Mouse (Mus musculus): ENCODE data around the gene Armh3.

Armh3 gene

DNA sequence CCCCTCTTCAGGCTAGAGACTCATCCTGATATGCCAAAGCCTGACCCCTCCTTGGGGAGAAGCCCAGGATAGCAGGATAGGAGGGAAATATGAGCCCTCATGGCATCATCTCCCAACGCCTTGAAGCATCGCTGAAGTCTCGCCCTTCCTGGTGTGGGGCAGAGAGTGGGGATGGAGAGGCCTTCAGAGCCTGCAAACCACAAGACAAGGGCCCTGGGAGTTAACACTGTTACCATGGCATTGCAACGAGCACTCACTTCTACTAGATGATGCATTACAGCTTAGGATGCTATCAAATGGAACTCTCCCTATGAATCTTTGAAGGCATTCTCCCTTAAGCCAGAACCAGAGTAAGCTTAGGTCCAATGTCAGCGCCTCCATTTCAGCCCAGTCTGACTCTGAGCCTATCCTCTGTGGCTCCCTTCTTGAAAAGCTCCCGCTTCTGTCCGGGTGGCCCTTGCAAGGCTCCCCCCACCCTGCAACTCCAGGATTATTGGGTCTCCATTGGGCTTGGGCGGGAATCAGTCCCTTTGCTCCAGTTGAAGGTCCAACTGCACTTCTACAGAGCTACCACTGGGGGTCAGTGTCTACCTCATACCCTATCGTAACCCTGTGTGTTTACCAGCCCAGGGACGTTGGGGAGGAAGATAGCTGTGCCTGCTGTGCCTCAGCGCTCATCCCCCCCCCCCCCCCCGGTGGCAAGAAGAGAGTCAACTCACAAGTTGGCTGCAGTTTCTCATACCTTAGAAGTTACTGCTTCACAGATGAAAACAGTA lies 193.5 kb downstream of the Armh3 start:
- in situ Hi-C loops (cut with MboI, MseI), result loop anchor here in 1 of 2 experiments (25.0 kb wide), 1 partner anchor 208 kb away; the partner anchor contains the start of gene Hps6

DNA sequence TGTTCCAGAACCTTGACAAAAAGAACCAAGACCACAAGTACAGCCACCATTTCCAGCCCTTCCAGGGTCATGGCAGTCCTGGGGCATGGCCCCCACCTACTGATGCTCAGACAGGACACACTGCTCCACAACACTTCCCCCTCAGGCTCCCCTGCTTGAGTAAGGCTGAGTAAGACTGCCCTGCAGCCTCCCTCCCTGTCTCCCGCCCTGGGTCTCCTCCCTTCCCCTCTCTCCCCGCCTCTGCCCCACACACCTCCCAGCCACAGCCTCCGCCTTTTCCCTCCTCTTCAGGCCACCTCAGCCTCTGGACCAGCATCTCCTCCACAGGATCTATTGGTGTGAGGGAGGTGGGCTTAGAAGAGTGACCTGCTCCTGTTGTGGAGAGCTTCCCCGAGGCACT lies 194.9 kb downstream of the Armh3 start:
- in situ Hi-C loops (cut with MboI, MseI), result loop anchor here in 1 of 2 experiments (25.0 kb wide), 1 partner anchor 209 kb away; the partner anchor contains the start of gene Hps6

DNA sequence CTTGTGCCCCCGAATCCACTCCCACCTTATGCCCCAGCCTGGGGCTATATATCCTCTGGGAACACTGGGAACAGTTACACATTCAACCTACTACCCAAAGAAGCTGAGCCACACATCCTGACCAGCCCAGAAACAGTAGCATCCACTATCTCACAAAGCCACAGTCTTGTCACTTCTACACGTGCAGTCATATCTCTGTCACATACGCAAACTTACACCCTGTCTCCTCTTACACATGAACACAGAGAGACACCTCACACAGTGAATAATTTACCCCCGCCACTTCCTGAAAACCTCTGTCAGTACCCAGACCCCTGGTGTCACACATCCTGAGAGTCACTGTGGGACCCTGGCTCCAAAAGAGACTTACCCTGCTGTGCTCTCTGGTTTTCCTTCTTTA lies 195.6 kb downstream of the Armh3 start:
- in situ Hi-C loops (cut with MboI, MseI), result loop anchor here in 1 of 2 experiments (25.0 kb wide), 1 partner anchor 210 kb away; the partner anchor contains the start of gene Hps6

DNA sequence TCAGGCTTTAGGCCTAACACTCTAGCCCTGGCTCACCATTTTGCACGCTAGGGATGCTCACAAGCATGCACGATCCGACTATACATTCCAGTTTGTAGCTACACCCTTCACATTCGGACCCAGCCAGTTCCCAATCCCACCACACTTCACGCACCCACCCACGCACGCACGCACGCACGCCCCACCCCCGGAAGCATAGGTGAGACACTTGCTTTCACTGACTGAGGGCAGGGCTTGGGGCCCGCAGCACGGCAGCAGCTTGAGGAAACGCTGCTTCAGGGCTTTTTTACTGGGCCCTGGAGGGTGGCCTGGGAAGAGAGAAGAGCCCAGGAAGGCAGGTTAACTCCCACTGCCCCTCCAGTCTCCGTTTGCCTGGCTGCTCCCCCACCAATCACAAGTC lies 201.4 kb downstream of the Armh3 start:
- in situ Hi-C loops (cut with MboI, MseI), result loop anchor here in 1 of 2 experiments (25.0 kb wide), 1 partner anchor 1265 kb away; the partner anchor contains the start of genes Pcgf6 and Taf5

DNA sequence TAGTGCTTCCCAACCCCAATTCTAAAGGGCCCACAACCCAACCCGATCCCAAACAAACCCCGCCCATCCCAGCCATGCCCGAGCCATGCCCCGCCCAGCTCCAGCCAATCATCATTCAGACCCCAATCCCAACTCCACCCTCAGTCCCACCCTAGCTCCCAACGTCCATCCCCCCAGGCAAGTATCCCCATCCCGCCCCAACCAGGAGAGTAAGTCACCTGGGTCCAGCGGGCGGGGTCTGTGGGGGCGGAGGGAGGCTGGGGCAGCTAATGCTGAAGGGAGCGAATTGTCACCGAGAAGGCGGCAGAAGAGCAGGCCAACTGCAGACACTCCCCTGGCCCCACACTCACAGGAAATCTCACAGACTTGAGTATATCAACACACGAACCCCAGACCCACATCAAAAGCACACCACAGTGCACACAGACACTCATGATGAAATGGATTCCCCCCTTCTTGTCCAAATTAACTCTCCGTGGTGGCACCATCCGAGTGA lies 202.2 kb downstream of the Armh3 start:
- in situ Hi-C loops (cut with MboI, MseI), result loop anchor here in 1 of 2 experiments (25.0 kb wide), 1 partner anchor 1266 kb away; the partner anchor contains the start of genes Pcgf6 and Taf5

DNA sequence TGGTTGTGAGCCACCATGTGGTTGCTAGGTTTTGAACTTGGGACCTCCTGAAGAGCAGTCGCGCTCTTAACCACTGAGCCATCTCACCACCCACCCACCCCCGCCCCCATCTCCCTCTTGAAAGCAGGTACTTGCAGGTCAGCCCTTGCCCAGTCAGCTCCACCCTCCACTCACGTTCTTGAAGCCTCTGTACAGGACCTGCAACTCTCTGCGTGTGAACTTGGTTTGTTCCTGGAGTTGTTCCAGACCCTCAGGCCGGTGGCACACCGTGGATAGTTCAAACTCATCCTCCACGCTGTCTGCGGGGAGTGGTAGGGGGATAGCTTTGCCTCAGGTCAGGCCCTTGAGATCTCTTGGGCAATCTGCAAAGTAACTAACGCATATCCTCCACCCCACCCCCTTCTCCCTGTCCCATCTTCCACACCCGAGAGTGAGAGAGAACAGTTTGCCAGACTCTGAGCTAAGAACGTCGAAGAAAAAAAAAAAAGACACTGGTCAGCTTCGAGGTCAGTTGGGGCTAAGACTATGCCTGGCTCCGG lies 202.8 kb downstream of the Armh3 start:
- in situ Hi-C loops (cut with MboI, MseI), result loop anchor here in 1 of 2 experiments (25.0 kb wide), 1 partner anchor 1267 kb away; the partner anchor contains the start of genes Pcgf6 and Taf5

DNA sequence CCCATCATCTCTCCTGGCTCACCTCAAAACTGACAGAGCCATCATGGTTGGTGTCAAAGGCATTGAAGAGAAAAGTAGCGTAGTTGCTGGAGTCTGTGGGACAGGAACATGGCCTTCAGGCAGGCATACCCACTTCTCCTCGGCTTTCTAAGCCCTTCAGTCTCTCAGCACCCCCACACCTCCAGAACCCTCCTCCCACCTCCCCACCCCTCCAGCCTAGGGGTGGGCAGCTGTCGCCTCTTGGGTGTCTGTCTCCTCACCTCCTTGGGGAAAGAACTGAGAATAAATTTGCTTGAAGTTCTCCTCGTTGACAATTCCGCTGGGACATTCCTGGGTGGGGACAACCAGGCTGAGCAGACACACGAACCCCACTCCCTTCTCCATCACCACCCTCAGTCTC lies 203.6 kb downstream of the Armh3 start:
- in situ Hi-C loops (cut with MboI, MseI), result loop anchor here in 1 of 2 experiments (25.0 kb wide), 1 partner anchor 1268 kb away; the partner anchor contains the start of genes Pcgf6 and Taf5

DNA sequence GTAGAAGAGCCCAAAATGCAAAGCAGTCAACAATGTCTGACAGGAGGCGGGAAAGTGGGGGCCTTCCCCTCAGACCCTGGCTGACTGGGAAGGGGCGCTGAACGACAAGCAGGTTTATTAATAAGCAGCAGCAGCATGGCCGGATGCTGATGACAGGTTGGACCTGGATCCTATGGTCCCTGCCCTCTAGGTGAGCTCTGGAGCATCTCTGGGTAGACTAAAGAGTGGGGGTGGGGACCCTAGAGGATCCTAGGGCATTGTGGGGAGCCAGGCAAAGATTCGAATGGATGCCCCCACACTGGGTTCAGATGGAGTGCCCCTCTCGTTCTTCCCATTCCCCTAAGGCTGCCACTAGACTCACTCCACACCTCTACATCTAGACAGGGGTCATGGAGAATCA lies 205.9 kb downstream of the Armh3 start:
- in situ Hi-C loops (cut with MboI, MseI), result loop anchor here in 1 of 2 experiments (25.0 kb wide), 1 partner anchor 1270 kb away; the partner anchor contains the start of genes Pcgf6 and Taf5

DNA sequence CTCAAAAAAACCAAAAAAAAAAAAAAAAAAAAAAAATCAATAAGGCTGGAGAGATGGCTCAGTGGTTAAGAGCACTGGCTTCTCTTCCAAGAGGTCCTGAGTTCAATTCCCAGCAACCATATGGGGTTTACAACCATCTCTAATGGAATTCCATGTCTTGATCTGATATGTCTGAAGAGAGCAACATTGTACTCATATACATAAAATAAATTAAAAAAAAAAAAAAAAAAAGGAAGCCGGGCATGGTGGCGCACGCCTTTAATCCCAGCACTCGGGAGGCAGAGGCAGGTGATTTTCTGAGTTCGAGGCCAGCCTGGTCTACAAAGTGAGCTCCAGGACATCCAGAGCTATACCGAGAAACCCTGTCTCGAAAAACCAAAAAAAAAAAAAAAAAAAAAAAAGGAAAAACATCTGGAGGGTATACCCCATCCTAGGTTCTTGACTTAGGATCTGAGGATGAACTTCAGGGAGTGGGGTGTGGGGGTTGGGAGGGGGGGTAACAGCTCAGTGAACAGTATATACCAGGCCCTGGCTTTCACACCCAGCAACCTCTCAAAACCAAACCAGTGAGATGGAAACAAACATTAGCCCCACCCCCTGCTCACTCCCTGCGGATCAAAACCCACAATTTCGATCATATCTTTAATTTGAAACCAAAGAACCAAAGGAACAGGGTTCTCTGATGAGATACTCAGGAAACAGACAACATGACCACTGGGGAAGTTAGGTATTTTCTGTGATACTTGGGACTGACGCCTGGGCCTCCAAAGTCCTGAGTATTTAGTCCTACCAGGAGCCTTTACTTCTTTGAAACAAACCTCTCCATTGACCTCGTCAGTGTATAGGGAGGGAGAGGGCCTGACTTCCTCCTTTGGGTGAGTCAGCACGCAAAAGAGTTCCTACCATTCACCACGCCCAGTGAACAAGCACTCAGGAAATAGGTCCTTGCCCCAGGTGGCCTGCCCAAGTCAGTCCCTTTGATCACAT lies 208.1 kb downstream of the Armh3 start:
- in situ Hi-C loops (cut with MboI, MseI), result loop anchor here in 1 of 2 experiments (25.0 kb wide), 1 partner anchor 1272 kb away; the partner anchor contains the start of genes Pcgf6 and Taf5

DNA sequence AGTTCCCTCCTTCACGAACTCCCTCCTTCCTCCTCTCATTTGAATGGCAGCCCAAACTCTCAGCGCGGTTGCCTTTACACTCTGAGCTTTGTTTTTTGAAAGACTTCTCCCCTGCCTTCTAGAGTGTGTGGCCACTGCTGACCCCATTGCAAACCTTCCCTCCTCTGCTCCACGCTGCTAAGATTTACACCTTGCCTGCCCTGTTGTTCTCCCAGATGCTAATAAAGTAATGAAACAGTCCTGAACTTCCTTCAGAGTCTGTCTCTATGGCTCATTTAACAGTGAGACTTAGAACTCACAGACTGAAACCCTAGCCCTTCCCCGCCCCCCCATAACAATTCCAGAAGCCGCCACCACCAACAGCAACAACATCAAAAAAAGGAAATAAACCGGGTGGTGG lies 208.9 kb downstream of the Armh3 start:
- in situ Hi-C loops (cut with MboI, MseI), result loop anchor here in 1 of 2 experiments (25.0 kb wide), 1 partner anchor 1273 kb away; the partner anchor contains the start of genes Pcgf6 and Taf5

DNA sequence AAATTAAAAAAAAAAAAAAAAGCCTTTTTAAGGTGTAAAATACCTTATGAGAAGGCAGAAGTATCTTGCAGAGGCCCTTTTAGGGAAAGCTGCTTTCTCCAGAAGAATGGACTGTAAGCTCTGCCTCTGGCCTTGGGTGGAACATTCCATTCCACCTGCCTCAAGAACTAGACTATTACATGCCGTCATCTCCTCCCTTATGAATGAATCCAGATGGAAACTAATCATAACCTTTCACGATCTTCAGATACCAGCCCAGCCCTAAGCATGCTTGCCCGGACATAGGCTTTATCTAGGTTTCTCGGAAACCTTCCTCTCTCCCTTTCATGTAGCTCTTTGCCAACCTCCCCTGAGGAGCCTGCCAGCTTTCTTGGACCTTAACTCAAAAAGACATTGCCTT lies 210.0 kb downstream of the Armh3 start:
- in situ Hi-C loops (cut with MboI, MseI), result loop anchor here in 1 of 2 experiments (25.0 kb wide), 1 partner anchor 1274 kb away; the partner anchor contains the start of genes Pcgf6 and Taf5

DNA sequence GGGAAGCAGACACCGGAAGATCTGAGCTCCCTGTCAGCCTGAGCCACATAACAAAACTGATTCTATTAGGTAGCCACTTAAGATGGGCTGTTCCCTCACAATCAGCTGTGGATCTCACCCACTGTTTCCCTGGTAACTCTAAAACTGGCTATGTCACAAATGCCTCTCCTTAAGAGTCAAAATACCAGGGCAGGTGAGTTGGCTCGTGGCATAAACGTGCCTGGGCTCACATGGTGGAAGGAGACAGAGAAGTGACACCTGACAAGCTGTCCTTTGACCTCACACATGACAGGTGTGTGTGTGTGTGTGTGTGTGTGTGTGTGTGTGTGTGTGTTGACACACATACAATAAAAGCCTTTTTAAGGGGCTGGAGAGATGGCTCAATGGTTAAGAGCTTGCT lies 210.8 kb downstream of the Armh3 start:
- in situ Hi-C loops (cut with MboI, MseI), result loop anchor here in 1 of 2 experiments (25.0 kb wide), 1 partner anchor 1275 kb away; the partner anchor contains the start of genes Pcgf6 and Taf5

DNA sequence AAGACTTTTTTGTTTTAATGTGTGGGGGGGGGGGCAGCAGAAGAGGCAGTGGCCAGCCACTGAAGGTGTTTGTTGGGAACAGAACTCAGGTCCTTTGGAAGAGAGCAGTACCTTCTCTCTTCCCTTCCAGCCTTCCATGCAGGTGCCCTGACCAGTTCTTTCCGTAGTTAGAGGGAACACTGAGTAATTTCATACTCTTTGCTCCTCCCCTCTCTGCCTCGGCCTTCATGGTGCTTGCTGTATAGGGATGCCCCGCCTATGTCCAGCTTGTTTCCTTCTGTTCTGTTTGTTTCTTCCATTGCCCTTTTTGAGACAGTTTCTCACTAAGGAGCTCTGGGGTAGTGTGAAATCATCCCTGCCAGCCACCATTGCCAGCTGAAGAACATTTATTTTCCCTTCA lies 212.8 kb downstream of the Armh3 start:
- in situ Hi-C loops (cut with MboI, MseI), result loop anchor here in 1 of 2 experiments (25.0 kb wide), 1 partner anchor 1277 kb away; the partner anchor contains the start of genes Pcgf6 and Taf5

DNA sequence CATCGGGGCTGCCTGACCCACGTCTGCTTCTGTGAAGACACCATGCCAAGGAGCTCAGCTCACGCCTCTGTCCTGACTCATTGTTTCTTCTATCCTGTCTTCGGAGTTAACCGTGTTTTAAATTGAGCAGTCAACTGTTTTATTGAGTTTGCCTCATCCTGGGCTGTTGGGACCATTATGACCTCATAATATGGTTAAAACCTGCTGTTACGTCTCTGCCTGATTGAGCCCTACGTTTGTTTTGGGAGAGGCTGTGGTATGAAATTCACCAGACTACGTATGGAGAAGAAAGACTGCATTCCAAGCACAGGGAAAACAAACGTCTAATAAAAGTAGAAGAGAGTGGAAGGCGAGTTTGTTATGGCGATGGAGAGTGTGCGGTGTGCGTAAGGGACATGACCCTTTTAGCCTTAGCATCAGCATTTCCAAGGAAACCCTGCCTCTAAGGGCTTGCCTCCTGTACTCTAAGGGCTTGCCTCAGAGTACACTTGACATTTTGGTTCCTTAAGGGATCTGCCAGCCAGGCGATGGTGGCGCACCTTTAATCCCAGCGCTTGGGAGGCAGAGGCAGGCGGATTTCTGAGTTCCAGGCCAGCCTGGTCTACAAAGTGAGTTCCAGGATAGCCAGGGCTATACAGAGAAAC lies 214.2 kb downstream of the Armh3 start:
- in situ Hi-C loops (cut with MboI, MseI), result loop anchor here in 1 of 2 experiments (25.0 kb wide), 1 partner anchor 1278 kb away; the partner anchor contains the start of genes Pcgf6 and Taf5

DNA sequence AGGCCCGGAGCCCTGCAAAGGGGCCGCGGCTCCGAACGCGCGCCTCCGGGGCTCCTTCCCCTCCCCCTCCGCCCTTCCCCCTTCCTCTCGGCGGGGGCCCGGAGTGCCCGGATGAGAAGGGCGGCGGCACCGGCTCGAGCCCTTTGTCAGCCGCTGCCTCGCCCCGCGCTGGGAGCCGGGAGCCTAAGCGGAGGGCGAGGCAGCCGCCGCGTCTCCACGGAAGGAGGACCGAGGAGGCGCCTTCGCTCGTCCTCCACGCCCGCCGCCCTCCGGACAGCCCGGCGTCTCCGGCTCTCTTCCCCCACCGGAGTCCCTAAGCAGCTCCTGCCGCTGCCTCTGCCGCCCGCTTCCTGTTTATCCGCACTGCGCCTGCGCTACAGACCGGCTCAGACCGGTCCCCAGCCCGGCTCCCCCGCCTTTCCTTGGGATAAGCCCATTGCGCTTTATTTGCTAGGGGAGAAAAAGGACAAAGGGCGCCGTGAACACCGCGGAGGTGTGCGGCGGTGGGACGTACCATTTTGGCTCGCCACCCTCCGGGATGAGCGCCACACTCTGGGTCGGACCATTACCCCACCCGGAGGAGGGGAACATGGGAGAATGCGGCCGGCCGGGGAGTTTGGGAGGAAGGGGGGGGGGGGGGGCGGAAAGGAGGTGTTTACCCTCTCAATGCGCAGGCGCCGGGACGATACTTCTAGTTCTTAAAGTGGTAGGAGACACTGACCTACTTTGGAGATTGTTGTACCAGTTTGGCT lies 214.9 kb downstream of the Armh3 start, which contains the start of gene Mgea5:
Gene Mgea5, minus strand, starts transcription at position 657 of the 752 bp plus-strand sequence.
- in situ Hi-C loops (cut with MboI, MseI), result loop anchor here in 1 of 2 experiments (25.0 kb wide), 1 partner anchor 1279 kb away; the partner anchor contains the start of genes Pcgf6 and Taf5

DNA sequence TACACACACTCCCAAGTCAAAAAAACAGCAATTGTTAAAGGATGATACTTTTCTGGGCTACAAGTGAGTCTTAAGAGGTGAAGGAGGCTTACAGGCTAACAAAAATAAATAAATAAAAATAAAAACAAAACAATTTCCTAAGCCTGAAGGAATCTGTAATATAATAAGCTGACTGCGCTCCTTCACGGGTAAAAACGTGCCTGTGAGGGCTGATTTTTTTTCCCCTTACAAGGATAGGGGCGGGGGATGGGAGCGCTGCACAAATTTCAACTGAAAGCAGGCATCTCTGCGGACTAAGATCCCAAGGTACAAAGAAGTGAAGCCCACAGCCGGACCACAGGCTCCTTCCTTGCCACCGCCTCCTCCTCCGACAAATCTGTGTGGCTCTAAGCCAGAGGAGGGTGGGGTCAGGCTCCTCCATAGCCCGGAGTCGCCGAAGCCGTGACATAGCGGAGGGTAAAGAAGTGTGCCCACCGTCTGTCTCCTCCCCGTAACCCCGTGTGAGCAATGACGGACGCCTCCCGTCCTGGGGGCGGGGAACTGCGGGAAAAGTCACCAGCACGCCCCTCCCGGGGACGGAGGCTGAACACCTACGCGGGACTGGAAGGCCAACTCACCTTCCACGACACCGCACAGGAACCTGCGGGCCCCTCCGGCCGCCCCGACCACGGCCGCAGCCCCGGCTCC lies 215.8 kb downstream of the Armh3 start:
- in situ Hi-C loops (cut with MboI, MseI), result loop anchor here in 1 of 2 experiments (25.0 kb wide), 1 partner anchor 1280 kb away; the partner anchor contains the start of genes Pcgf6 and Taf5

DNA sequence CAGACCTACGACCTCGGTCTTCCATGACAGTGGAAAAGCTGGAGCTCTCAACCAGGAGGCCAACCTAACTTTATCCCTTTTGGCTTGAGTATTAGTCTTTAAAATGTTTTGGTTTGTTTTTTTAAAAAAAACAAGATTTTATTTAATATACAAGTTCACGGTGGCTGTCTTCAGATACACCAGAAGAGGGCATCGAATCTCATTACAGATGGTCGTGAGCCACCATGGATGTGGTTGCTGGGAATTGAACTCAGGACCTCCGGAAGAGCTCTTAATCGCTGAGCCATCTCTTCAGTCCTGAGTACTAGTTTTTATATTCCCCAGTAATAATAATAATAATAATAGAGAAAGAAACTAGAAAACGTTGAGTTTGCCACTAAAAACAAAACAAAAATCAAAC lies 216.6 kb downstream of the Armh3 start:
- in situ Hi-C loops (cut with MboI, MseI), result loop anchor here in 1 of 2 experiments (25.0 kb wide), 1 partner anchor 1281 kb away; the partner anchor contains the start of genes Pcgf6 and Taf5

All from T-helper 17 cell (primary cell).